Mouse (Mus musculus) ES-E14 (cell line): ENCODE data around the gene Emc9. TPM values are rescaled to one million over a fixed set of nuclear protein-coding genes. Genes with fewer than 3 reads are reported as not detected.

ENCODE experiments used
- DNase-seq: peaks from one replicate; pipeline ENCODE4 v3.0.0-alpha.2; 2013; ENCODE audit warnings: low read depth, low spot score
- H3K27ac ChIP-seq: 2 replicates; pipeline ENCODE4 v1.5.1; 2012; ENCODE audit warnings: low read depth, mild to moderate bottlenecking, low read length, moderate library complexity, mixed read lengths; ENCODE audit not compliant: poor library complexity, insufficient read depth, severe bottlenecking
- H3K36me3 ChIP-seq: 2 replicates; pipeline ENCODE4 v1.6.1; 2012; ENCODE audit warnings: mild to moderate bottlenecking, low read length, moderate library complexity, mixed read lengths; ENCODE audit not compliant: control insufficient read depth, poor library complexity, insufficient read depth, severe bottlenecking
- H3K4me1 ChIP-seq, 2 experiments: fragments of 150-350 bp in 1 of 2; sonication (generic) in 1 of 2; 2 replicates each; pipeline ENCODE4 v1.6.1; 2012; ENCODE audit warnings: low read length in 2 of 2, mild to moderate bottlenecking in 1 of 2, mixed read lengths in 1 of 2; ENCODE audit not compliant: control insufficient read depth in 2 of 2, insufficient read depth in 2 of 2, poor library complexity in 1 of 2
- H3K4me3 ChIP-seq, 2 experiments: fragments of 150-350 bp in 1 of 2; sonication (generic) in 1 of 2; 2 replicates each; pipeline ENCODE4 v1.5.1; 2012; ENCODE audit warnings: low read length in 2 of 2, low read depth in 1 of 2, mild to moderate bottlenecking in 1 of 2, mixed read lengths in 1 of 2; ENCODE audit not compliant: insufficient read depth in 1 of 2, poor library complexity in 1 of 2, severe bottlenecking in 1 of 2
- H3K9ac ChIP-seq: 2 replicates; pipeline ENCODE4 v1.6.1; 2012; ENCODE audit warnings: low read depth, mild to moderate bottlenecking, low read length, mixed read lengths; ENCODE audit not compliant: poor library complexity, insufficient read depth, severe bottlenecking
- H3K9me3 ChIP-seq: fragments of 150-350 bp; sonication (generic); 2 replicates; pipeline ENCODE4 v1.6.1; 2012; ENCODE audit warnings: low read depth, mild to moderate bottlenecking, low read length; ENCODE audit not compliant: control insufficient read depth, insufficient read depth
- CHD2 ChIP-seq: IDR thresholded peaks from 2 replicates; pipeline ENCODE4 v1.6.1; 2014; ENCODE audit warnings: mild to moderate bottlenecking, low read depth, low read length, inconsistent platforms
- HCFC1 ChIP-seq: IDR thresholded peaks from 2 replicates; pipeline ENCODE4 v1.6.1; 2012; ENCODE audit warnings: low read length, inconsistent platforms, borderline replicate concordance; ENCODE audit not compliant: insufficient read depth
- MAFK ChIP-seq: IDR thresholded peaks from 2 replicates; pipeline ENCODE4 v1.6.1; 2014; ENCODE audit warnings: mild to moderate bottlenecking, low read depth, low read length, inconsistent platforms; ENCODE audit not compliant: insufficient read depth
- ZC3H11A ChIP-seq: IDR thresholded peaks from 2 replicates; pipeline ENCODE4 v1.6.1; 2012; ENCODE audit warnings: low read depth, mild to moderate bottlenecking, inconsistent platforms, low read length, borderline replicate concordance
- ZNF384 ChIP-seq: IDR thresholded peaks from 2 replicates; pipeline ENCODE4 v1.6.1; 2012; ENCODE audit warnings: low read depth, low read length, inconsistent platforms
- in situ Hi-C, 2 experiments: fragments of 600-800 bp; cut with MboI; formaldehyde crosslinking; loops; one replicate each; pipeline ENCODE4 v1.15.1; 2025; ENCODE audit warnings: low sequenced_read_pairs in 2 of 2, inconsistent platforms in 1 of 2; ENCODE audit not compliant: unreplicated experiment in 2 of 2
- total RNA-seq: library from RNA; depleted of rRNA; stranded (reverse); fragments of 300-350 nt; gene quantifications from 2 replicates; pipeline ENCODE4 v1.2.3, GENCODE M21; 2012

Emc9 gene
- total RNA-seq, 1 experiment: 4.9 TPM

GRCm38 (mm10) chr14:55581981-55582681 lies 3.0 kb downstream of the Emc9 start:
- no peak overlapping the region for H3K9ac ChIP-seq
- no peak overlapping the region for H3K4me3 ChIP-seq
- H3K27ac ChIP-seq: no peak overlapping the region
- H3K36me3 ChIP-seq: peaks cover 13% of the 10 kb centered on the region; the same call in 1 of the 2 replicates
- TF ChIP-seq CHD2: no peak
- TF ChIP-seq MAFK: no peak
- no peak for TF ChIP-seq ZC3H11A
- TF ChIP-seq HCFC1: no peak
- no peak for TF ChIP-seq ZNF384
- peaks cover 6 to 19% of the 10 kb centered on the region in 2 experiments; a peak in 3 of 4 replicates for H3K4me1 ChIP-seq
- no peaks in the 10 kb centered on the region for H3K9me3 ChIP-seq
- in situ Hi-C loops: no loop called here
- DNase-seq: no peak

- no peak overlapping the region for H3K27ac ChIP-seq
- peaks cover 13% of the 10 kb centered on the region; the same call in 1 of the 2 replicates for H3K36me3 ChIP-seq
- in situ Hi-C loops: no loop called here
- H3K9me3 ChIP-seq: no peaks in the 10 kb centered on the region
- H3K4me1 ChIP-seq: peaks cover 6 to 22% of the 10 kb centered on the region in 2 experiments; a peak in 3 of 4 replicates
- no peak for TF ChIP-seq ZNF384
- TF ChIP-seq HCFC1: no peak
- no peak overlapping the region for H3K4me3 ChIP-seq
- H3K9ac ChIP-seq: no peak overlapping the region
- no peak for DNase-seq
Observed at GRCm38 (mm10) chr14:55580731-55581130, 4.4 kb downstream of the Emc9 start.

- Histone ChIP-seq H3K9ac (no peak overlapping the region), H3K4me3 (peak overlapping the region in 1 of 2 experiments; percentile 30; a peak in 1 of 4 replicates), H3K4me1 (peaks cover 6 to 25% of the 10 kb centered on the region in 2 experiments; a peak in 3 of 4 replicates), H3K36me3 (peaks cover 13% of the 10 kb centered on the region; the same call in 1 of the 2 replicates), H3K9me3 (no peaks in the 10 kb centered on the region), H3K27ac (no peak overlapping the region)
- DNase-seq: no peak
- in situ Hi-C loops: no loop called here
- no peak for TF ChIP-seq MAFK
- no peak for TF ChIP-seq ZC3H11A
- no peak for TF ChIP-seq ZNF384
- no peak for TF ChIP-seq CHD2
- no peak for TF ChIP-seq HCFC1
Observed at GRCm38 (mm10) chr14:55579511-55580496, 5.3 kb downstream of the Emc9 start.

- Histone ChIP-seq H3K9me3 (no peaks in the 10 kb centered on the region), H3K4me1 (peaks cover 6 to 23% of the 10 kb centered on the region in 2 experiments; a peak in 3 of 4 replicates), H3K9ac (peak overlapping the region; percentile 68), H3K27ac (0 out of 2 replicates have a peak overlapping the region, but pooled peaks have one; percentile 35), H3K36me3 (peaks cover 13% of the 10 kb centered on the region; the same call in 1 of the 2 replicates), H3K4me3 (peak overlapping the region; percentile 65 to 81)
- in situ Hi-C loops: no loop called here
- no peak for TF ChIP-seq MAFK
- TF ChIP-seq CHD2: no peak
- no peak for TF ChIP-seq ZNF384
- TF ChIP-seq ZC3H11A: no peak
- no peak for TF ChIP-seq HCFC1
- DNase-seq: no peak
Observed at GRCm38 (mm10) chr14:55578668-55579269, 6.3 kb downstream of the Emc9 start.
